Mouse (Mus musculus) CH12.LX (cell line): ENCODE results near the gene Ccnl1. TPM values are rescaled to one million over a fixed set of nuclear protein-coding genes. Genes with fewer than 3 reads are reported as not detected.

ENCODE experiments used
- DNase-seq: peaks from one replicate; pipeline ENCODE4 v3.0.0-alpha.2; 2013; ENCODE audit errors: extremely low read depth
- H3K27ac ChIP-seq: 2 replicates; pipeline ENCODE4 v1.5.1; 2012; ENCODE audit warnings: low read depth, mild to moderate bottlenecking, control low read depth, moderate library complexity; ENCODE audit not compliant: insufficient read depth
- H3K27me3 ChIP-seq: replicated peaks from 2 replicates; pipeline ENCODE3; 2012; ENCODE audit warnings: inconsistent platforms
- H3K36me3 ChIP-seq, 2 experiments: replicated peaks in 1 of 2; 2 replicates each; pipeline versions ENCODE3 to v1.6.1; 2012; ENCODE audit warnings: inconsistent platforms in 1 of 2, low read length in 1 of 2, mild to moderate bottlenecking in 1 of 2, mixed read lengths in 1 of 2, moderate library complexity in 1 of 2; ENCODE audit not compliant: control insufficient read depth in 1 of 2, insufficient read depth in 1 of 2
- H3K4me1 ChIP-seq, 2 experiments: 2 replicates each; pipeline ENCODE4 v1.6.1; 2012; ENCODE audit warnings: inconsistent platforms in 1 of 2, moderate library complexity in 1 of 2; ENCODE audit not compliant: insufficient read depth in 2 of 2, control insufficient read depth in 1 of 2
- H3K4me2 ChIP-seq: 2 replicates; pipeline ENCODE4 v1.6.1; 2012; ENCODE audit warnings: low read depth, mild to moderate bottlenecking, control low read depth; ENCODE audit not compliant: poor library complexity, insufficient read depth, severe bottlenecking
- H3K4me3 ChIP-seq, 3 experiments: fragments of 150-350 bp in 1 of 3; sonication (generic) in 1 of 3; replicated peaks in 1 of 3; 2 replicates each; pipeline versions ENCODE3 to v1.5.1; 2011 to 2012; ENCODE audit warnings: low read depth in 2 of 3, low read length in 2 of 3, mild to moderate bottlenecking in 2 of 3, moderate library complexity in 2 of 3, control low read depth in 1 of 3, improper control_type of control experiment in 1 of 3, inconsistent platforms in 1 of 3, mixed read lengths in 1 of 3; ENCODE audit not compliant: poor library complexity in 1 of 3
- H3K79me2 ChIP-seq: replicated peaks from 2 replicates; pipeline ENCODE4 v1.6.1; 2012; ENCODE audit warnings: mild to moderate bottlenecking, moderate library complexity; ENCODE audit not compliant: control insufficient read depth, poor library complexity, insufficient read depth, severe bottlenecking; ENCODE audit errors: extremely low read depth
- H3K9ac ChIP-seq: 2 replicates; pipeline ENCODE4 v1.6.1; 2012; ENCODE audit warnings: low read depth, mild to moderate bottlenecking, control low read depth, moderate library complexity; ENCODE audit not compliant: insufficient read depth
- H3K9me3 ChIP-seq: replicated peaks from 2 replicates; pipeline ENCODE3; 2012; ENCODE audit warnings: low read length, inconsistent platforms, mixed read lengths
- BHLHE40 ChIP-seq: IDR thresholded peaks from 2 replicates; pipeline ENCODE4 v1.6.1; 2011; ENCODE audit warnings: mild to moderate bottlenecking, low read depth, low read length, improper control_type of control experiment
- CHD1 ChIP-seq: IDR thresholded peaks from 2 replicates; pipeline ENCODE4 v1.6.1; 2012; ENCODE audit warnings: low read depth, low read length, improper control_type of control experiment, inconsistent platforms
- CHD2 ChIP-seq: IDR thresholded peaks from 2 replicates; pipeline ENCODE4 v1.6.1; 2011; ENCODE audit warnings: low read length, improper control_type of control experiment
- E2F4 ChIP-seq: IDR thresholded peaks from 2 replicates; pipeline ENCODE4 v1.6.1; 2011; ENCODE audit warnings: low read depth, low read length, improper control_type of control experiment; ENCODE audit not compliant: insufficient replicate concordance
- EP300 ChIP-seq: IDR thresholded peaks from 2 replicates; pipeline ENCODE4 v1.6.1; 2011; ENCODE audit warnings: low read length, improper control_type of control experiment
- GABPA ChIP-seq: IDR thresholded peaks from 2 replicates; pipeline ENCODE4 v1.6.1; 2012; ENCODE audit warnings: low read depth, low read length, improper control_type of control experiment, inconsistent platforms; ENCODE audit not compliant: insufficient replicate concordance
- HCFC1 ChIP-seq: IDR thresholded peaks from 2 replicates; pipeline ENCODE4 v1.6.1; 2012; ENCODE audit warnings: low read depth, mild to moderate bottlenecking, inconsistent platforms, low read length, improper control_type of control experiment
- IRF4 ChIP-seq: IDR thresholded peaks from 2 replicates; pipeline ENCODE4 v1.6.1; 2014; ENCODE audit warnings: low read depth, mild to moderate bottlenecking, inconsistent platforms, low read length, improper control_type of control experiment
- JUN ChIP-seq: IDR thresholded peaks from 2 replicates; pipeline ENCODE4 v1.6.1; 2011; ENCODE audit warnings: low read depth, mild to moderate bottlenecking, low read length, improper control_type of control experiment, moderate library complexity; ENCODE audit not compliant: insufficient read depth
- MEF2A ChIP-seq: IDR thresholded peaks from 2 replicates; pipeline ENCODE4 v1.6.1; 2014; ENCODE audit warnings: low read depth, mild to moderate bottlenecking, inconsistent platforms, low read length, improper control_type of control experiment, borderline replicate concordance
- MYC ChIP-seq: IDR thresholded peaks from 2 replicates; pipeline ENCODE4 v1.6.1; 2011; ENCODE audit warnings: low read depth, mild to moderate bottlenecking, improper control_type of control experiment, low read length
- NELFE ChIP-seq: IDR thresholded peaks from 2 replicates; pipeline ENCODE4 v1.6.1; 2011; ENCODE audit warnings: low read depth, low read length, improper control_type of control experiment
- NRF1 ChIP-seq: IDR thresholded peaks from 2 replicates; pipeline ENCODE4 v1.6.1; 2014; ENCODE audit warnings: low read depth, mild to moderate bottlenecking, inconsistent platforms, low read length, improper control_type of control experiment, moderate library complexity
- PAX5 ChIP-seq: IDR thresholded peaks from 2 replicates; pipeline ENCODE4 v1.6.1; 2012; ENCODE audit warnings: low read length, inconsistent platforms, mixed read lengths
- POLR2A ChIP-seq: IDR thresholded peaks from 2 replicates; pipeline ENCODE4 v1.6.1; 2011; ENCODE audit warnings: low read depth, mild to moderate bottlenecking, improper control_type of control experiment, low read length
- POLR2AphosphoS2 ChIP-seq: IDR thresholded peaks from 2 replicates; pipeline ENCODE4 v1.6.1; 2011; ENCODE audit warnings: low read depth, low read length, improper control_type of control experiment
- SIN3A ChIP-seq: IDR thresholded peaks from 2 replicates; pipeline ENCODE4 v1.6.1; 2012; ENCODE audit warnings: low read length, improper control_type of control experiment, inconsistent platforms
- SMC3 ChIP-seq: IDR thresholded peaks from 2 replicates; pipeline ENCODE4 v1.6.1; 2011; ENCODE audit warnings: low read depth, low read length, improper control_type of control experiment
- TBP ChIP-seq: conservative IDR thresholded peaks from 2 replicates; pipeline ENCODE4 v1.6.1; 2011; ENCODE audit warnings: low read depth, low read length, improper control_type of control experiment
- TCF12 ChIP-seq: IDR thresholded peaks from 2 replicates; pipeline ENCODE4 v1.6.1; 2014; ENCODE audit warnings: low read depth, mild to moderate bottlenecking, inconsistent platforms, low read length, improper control_type of control experiment
- USF1 ChIP-seq: IDR thresholded peaks from 2 replicates; pipeline ENCODE4 v1.6.1; 2014; ENCODE audit warnings: low read depth, mild to moderate bottlenecking, inconsistent platforms, low read length, improper control_type of control experiment
- USF2 ChIP-seq: conservative IDR thresholded peaks from 2 replicates; pipeline ENCODE4 v1.6.1; 2011; ENCODE audit warnings: low read depth, low read length, improper control_type of control experiment
- ZMIZ1 ChIP-seq: IDR thresholded peaks from 2 replicates; pipeline ENCODE4 v1.6.1; 2012; ENCODE audit warnings: low read depth, mild to moderate bottlenecking, inconsistent platforms, low read length, improper control_type of control experiment
- ZNF384 ChIP-seq: IDR thresholded peaks from 2 replicates; pipeline ENCODE4 v1.6.1; 2012; ENCODE audit warnings: low read depth, low read length, improper control_type of control experiment, inconsistent platforms
- dilution Hi-C: fragments of 300-500 bp; cut with MboI; formaldehyde crosslinking; loops from 2 replicates; pipeline ENCODE4 v1.14.3; 2020; ENCODE audit warnings: low sequenced_read_pairs; ENCODE audit not compliant: extremely low pct_unique_long_range_greater_than_20kb, extremely low pct_ligation_motif_present
- in situ Hi-C: fragments of 300-500 bp; cut with MboI; formaldehyde crosslinking; loops from 3 replicates; pipeline ENCODE4 v1.14.3; 2019; ENCODE audit warnings: low sequenced_read_pairs, low pct_ligation_motif_present, low pct_unique_long_range_greater_than_20kb, mixed read lengths
- polyA plus RNA-seq: library from polyadenylated mRNA; unstranded; fragments of >175 nt; gene quantifications from 2 replicates; pipeline ENCODE4 v1.2.1, GENCODE M21; 2012; ENCODE audit warnings: low read depth; ENCODE audit not compliant: insufficient read length
- total RNA-seq, 2 experiments: library from RNA; depleted of rRNA; stranded (reverse); fragments of 300-350 nt in 1 of 2; fragments of >200 nt in 1 of 2; gene quantifications; 2 replicates each; pipeline ENCODE4 v1.2.3; 2012 to 2014

Gene Ccnl1
- total and polyA plus RNA-seq, 3 experiments: 25.1 to 66.2 (median 58.8) TPM

- in situ Hi-C loops: no loop called here
- no peaks in the 10 kb centered on the region for H3K79me2 ChIP-seq
- no peak overlapping the region for H3K27ac ChIP-seq
- peaks cover 10% of the 10 kb centered on the region for H3K9me3 ChIP-seq
- DNase-seq: no peak
- H3K4me3 ChIP-seq: no peak overlapping the region
- H3K4me1 ChIP-seq: peaks cover 5 to 20% of the 10 kb centered on the region in 2 experiments
- no peak for TF ChIP-seq TCF12
- TF ChIP-seq CHD2: no peak
- no peak for TF ChIP-seq NRF1
- TF ChIP-seq EP300: no peak
- TF ChIP-seq ZMIZ1: no peak
- TF ChIP-seq USF2: no peak
- TF ChIP-seq GABPA: no peak
- no peak for TF ChIP-seq USF1
- no peak for TF ChIP-seq E2F4
- TF ChIP-seq BHLHE40: no peak
- no peak for TF ChIP-seq PAX5
- TF ChIP-seq MYC: no peak
- TF ChIP-seq JUN: no peak
- no peak for TF ChIP-seq IRF4
- TF ChIP-seq POLR2A: no peak
- no peak overlapping the region for H3K9ac ChIP-seq
- dilution Hi-C loops: no loop called here
- no peaks in the 10 kb centered on the region for H3K27me3 ChIP-seq
- no peak overlapping the region for H3K4me2 ChIP-seq
- H3K36me3 ChIP-seq: no peaks in the 10 kb centered on the region
Measured at GRCm38 (mm10) chr3:65912928-65913327, 45.1 kb downstream of the Ccnl1 start.

GRCm38 (mm10) chr3:65912217-65912616 lies 45.8 kb downstream of the Ccnl1 start:
- Histone ChIP-seq H3K27me3 (no peaks in the 10 kb centered on the region), H3K36me3 (no peaks in the 10 kb centered on the region)
- TF ChIP-seq SMC3 (no peak), TBP (no peak), ZNF384 (no peak), POLR2AphosphoS2 (no peak), NELFE (no peak), CHD1 (no peak), SIN3A (no peak), MEF2A (no peak), USF2 (no peak), NRF1 (no peak), HCFC1 (no peak)
- TF ChIP-seq, all 38 proteins: peak for 0
- Histone ChIP-seq H3K79me2 (no peaks in the 10 kb centered on the region), H3K9ac (no peak overlapping the region), H3K4me2 (no peak overlapping the region), H3K27ac (no peak overlapping the region), H3K4me1 (peaks cover 5 to 24% of the 10 kb centered on the region in 2 experiments), H3K9me3 (peaks cover 7% of the 10 kb centered on the region), H3K4me3 (no peak overlapping the region)
- DNase-seq: no peak
- dilution Hi-C loops (no loop called here), in situ Hi-C loops (no loop called here)
